Comparison of ENCODE assay signal across 9 mouse cellular contexts in the genomic region with DNA sequence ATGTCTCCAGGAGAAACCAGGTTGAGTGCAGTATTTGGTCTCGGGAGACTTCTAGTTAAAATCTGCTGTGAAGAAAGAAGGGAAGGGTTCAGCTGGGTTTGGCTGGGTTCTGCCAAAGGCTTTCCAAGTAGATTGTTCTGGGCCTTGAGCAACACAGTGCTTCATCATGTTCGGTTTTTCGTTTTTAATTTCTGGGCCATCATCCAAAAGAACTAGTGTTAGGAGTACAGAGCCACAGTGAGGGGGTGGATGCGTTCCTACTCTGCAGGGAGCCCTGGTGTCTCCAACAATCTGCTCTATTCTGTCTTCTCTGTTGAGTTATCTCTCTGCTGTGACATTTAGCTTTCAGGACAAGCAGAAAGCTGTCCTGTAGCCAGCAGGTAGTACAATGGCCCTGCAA. TPM values are rescaled to one million over a fixed set of nuclear protein-coding genes. Genes with fewer than 3 reads are reported as not detected.
DNase-seq lines count a peak whose midpoint lies in the region; ATAC-seq and TF ChIP-seq lines count a peak whose summit lies in the region.
"Had no signal": no experiment of that assay in that cellular context is flagged by ENCODE, and none has a peak within 500 bp of the region (broad histone marks: within the 10 kb centered on the region; RNA-seq: fewer than 3 reads in every experiment).

No protein-coding gene starts in this region.

- H3K36me3 ChIP-seq in forebrain, embryonic 14.5 days (ENCODE audit: control insufficient read depth, insufficient read depth, low read length) = peaks cover 59% of the 10 kb centered on the region
- H3K36me3 ChIP-seq in forebrain, embryonic 13.5 days (ENCODE audit: poor library complexity, severe bottlenecking) = peaks cover 62% of the 10 kb centered on the region
- H3K36me3 ChIP-seq in thymus, adult 2 months (ENCODE audit: control insufficient read depth, insufficient read depth, low read length) = peaks cover 41% of the 10 kb centered on the region
- H3K36me3 ChIP-seq in forebrain, embryonic 16.5 days (ENCODE audit: control insufficient read depth, insufficient read depth) = peaks cover 22% of the 10 kb centered on the region

- H3K9ac ChIP-seq in forebrain, embryonic 14.5 days (ENCODE audit: low read length) = no peak overlapping the region
- H3K9ac ChIP-seq in forebrain, embryonic 13.5 days = no peak overlapping the region
- H3K9ac ChIP-seq in forebrain, embryonic 16.5 days (replicated peaks; ENCODE audit: low read depth, low read length) = no peak overlapping the region
- H3K9ac ChIP-seq: heart, embryonic 13.5 days had no signal

- WGBS in forebrain, embryonic 14.5 days = 75% methylated on average over 4 of the region's 4 CpGs
- WGBS in forebrain, embryonic 13.5 days = 83% methylated on average over 4 of the region's 4 CpGs
- 94% methylated on average over 4 of the region's 4 CpGs for WGBS in thymus, adult 2 months
- WGBS in forebrain, embryonic 16.5 days = 63% methylated on average over 4 of the region's 4 CpGs

- no peak overlapping the region for H3K27ac ChIP-seq in forebrain, embryonic 14.5 days (ENCODE audit: low read depth, low read length)
- H3K27ac ChIP-seq in forebrain, embryonic 13.5 days = no peak overlapping the region
- no peak overlapping the region for H3K27ac ChIP-seq in thymus, adult 2 months (ENCODE audit: control insufficient read depth, insufficient read depth, low read length)
- H3K27ac ChIP-seq in forebrain, embryonic 16.5 days (ENCODE audit: low read length) = no peak overlapping the region; the same call in 1 of the 2 replicates
- H3K27ac ChIP-seq: heart, embryonic 13.5 days had no signal

- DNase-seq in forebrain, embryonic 14.5 days (ENCODE audit: low spot score) = peak; percentile 32
- peak; percentile 86 for DNase-seq in NIH3T3 (ENCODE audit: low read depth)
- peak; percentile 85 for DNase-seq in fat pad, adult 2 months (ENCODE audit: extremely low read depth, low read depth, low spot score)
- DNase-seq in layer of hippocampus, postnatal 36 days = peak; percentile 60 to 64
- DNase-seq in thymus, adult 2 months = no peak

- ATAC-seq in forebrain, embryonic 14.5 days = no peak
- no peak for ATAC-seq in forebrain, embryonic 13.5 days
- no peak for ATAC-seq in monocyte, adult 5-6 weeks (replicated peaks; ENCODE audit: insufficient number of reproducible peaks, low FRiP score, low TSS enrichment, poor library complexity, severe bottlenecking)
- ATAC-seq in forebrain, embryonic 16.5 days = no peak

- no peak overlapping the region for H3K4me2 ChIP-seq in forebrain, embryonic 14.5 days (ENCODE audit: low read length)
- no peak overlapping the region for H3K4me2 ChIP-seq in forebrain, embryonic 13.5 days
- no peak overlapping the region for H3K4me2 ChIP-seq in forebrain, embryonic 16.5 days (ENCODE audit: low read length)
- H3K4me2 ChIP-seq: heart, embryonic 13.5 days had no signal

- H3K4me3 ChIP-seq in forebrain, embryonic 14.5 days (ENCODE audit: low read depth, low read length) = no peak overlapping the region
- no peak overlapping the region for H3K4me3 ChIP-seq in forebrain, embryonic 13.5 days
- H3K4me3 ChIP-seq in thymus, adult 2 months (ENCODE audit: control insufficient read depth, insufficient read depth, low read length) = no peak overlapping the region
- H3K4me3 ChIP-seq in forebrain, embryonic 16.5 days (replicated peaks; ENCODE audit: low read length) = no peak overlapping the region
- H3K4me3 ChIP-seq: heart, embryonic 13.5 days had no signal

- peaks cover 4% of the 10 kb centered on the region for H3K4me1 ChIP-seq in forebrain, embryonic 14.5 days (ENCODE audit: control insufficient read depth, insufficient read depth, low read length)
- H3K4me1 ChIP-seq in forebrain, embryonic 13.5 days = peaks cover 18% of the 10 kb centered on the region
- H3K4me1 ChIP-seq in thymus, adult 2 months (replicated peaks; ENCODE audit: control insufficient read depth, insufficient read depth, low read length) = peaks cover 15% of the 10 kb centered on the region
- peaks cover 8% of the 10 kb centered on the region for H3K4me1 ChIP-seq in forebrain, embryonic 16.5 days (replicated peaks; ENCODE audit: control insufficient read depth, insufficient read depth, low read length)

- no peak for TF ChIP-seq POLR2A in thymus, adult 2 months (IDR thresholded peaks at IDR 0.05; ENCODE audit: control insufficient read depth, extremely low read depth, insufficient read depth, low read length, poor library complexity)

- no peaks in the 10 kb centered on the region for H3K9me3 ChIP-seq in forebrain, embryonic 14.5 days (replicated peaks; ENCODE audit: control insufficient read depth, low read length)
- H3K9me3 ChIP-seq in forebrain, embryonic 13.5 days (replicated peaks) = no peaks in the 10 kb centered on the region
- H3K9me3 ChIP-seq in forebrain, embryonic 16.5 days (ENCODE audit: control insufficient read depth, low read length) = no peaks in the 10 kb centered on the region
- H3K9me3 ChIP-seq: heart, embryonic 13.5 days had no signal

- H3K27me3 ChIP-seq in forebrain, embryonic 14.5 days (replicated peaks; ENCODE audit: control insufficient read depth, insufficient read depth, low read length) = no peaks in the 10 kb centered on the region
- no peaks in the 10 kb centered on the region for H3K27me3 ChIP-seq in forebrain, embryonic 13.5 days
- no peaks in the 10 kb centered on the region for H3K27me3 ChIP-seq in thymus, adult 2 months (ENCODE audit: control insufficient read depth, insufficient read depth, low read length)
- no peaks in the 10 kb centered on the region for H3K27me3 ChIP-seq in forebrain, embryonic 16.5 days (replicated peaks; ENCODE audit: control insufficient read depth, insufficient read depth, low read length)
- H3K27me3 ChIP-seq: heart, embryonic 13.5 days had no signal

- no peak for TF ChIP-seq CTCF in thymus, adult 2 months (IDR thresholded peaks at IDR 0.05; ENCODE audit: borderline replicate concordance, control insufficient read depth, extremely low read depth, insufficient read depth, low read length, poor library complexity)

RNA-seq across cellular contexts. Expression of a gene that starts 4.0 kb away (rescaled TPM):
- polyA plus RNA-seq in forebrain, embryonic 14.5 days (2014; fragmentation: Nextera tagmentation; extraction: Ambion mirVana) = 32.6 and 39.3 TPM in 2 replicates
- 56.4 and 59.5 TPM in 2 replicates for polyA plus RNA-seq in forebrain, embryonic 13.5 days (2015; fragmentation: Nextera tagmentation; extraction: Ambion mirVana)
- total RNA-seq in layer of hippocampus, postnatal 36 days (2021) = 10 to 100 TPM; 77.4 to 78.5 TPM
- 62.4 and 65.6 TPM in 2 replicates for polyA plus RNA-seq in thymus, adult 2 months (2012; rRNA removed)
- total RNA-seq in monocyte, adult 5-6 weeks (2017) = 8.0 to 12.1 TPM (median 10.8 TPM) in 3 replicates
- polyA plus RNA-seq in forebrain, embryonic 16.5 days (2015; fragmentation: Nextera tagmentation; extraction: Ambion mirVana) = 62.8 and 67.6 TPM in 2 replicates

RNA-seq across cellular contexts. Expression of a gene that starts 30.3 kb away (rescaled TPM):
- polyA plus RNA-seq in forebrain, embryonic 14.5 days (2014; fragmentation: Nextera tagmentation; extraction: Ambion mirVana) = 7.8 and 9.0 TPM in 2 replicates
- 10.0 and 10.2 TPM in 2 replicates for polyA plus RNA-seq in forebrain, embryonic 13.5 days (2015; fragmentation: Nextera tagmentation; extraction: Ambion mirVana)
- total RNA-seq in layer of hippocampus, postnatal 36 days (2021) = 10 to 100 TPM; 15.4 to 17.0 TPM
- 15.3 and 18.0 TPM in 2 replicates for polyA plus RNA-seq in thymus, adult 2 months (2012; rRNA removed)
- total RNA-seq in monocyte, adult 5-6 weeks (2017) = 16.4 to 17.0 TPM (median 17.0 TPM) in 3 replicates
- 9.7 and 11.0 TPM in 2 replicates for polyA plus RNA-seq in forebrain, embryonic 16.5 days (2015; fragmentation: Nextera tagmentation; extraction: Ambion mirVana)
